Mouse (Mus musculus): Measurements from ENCODE around the gene Tcl1b1.
"Not testable (repeated sequence)": the region's sequence is repeated elsewhere in the genome, so short reads cannot be mapped to it uniquely, and the experiment has no call there.

Tcl1b1 gene

DNA sequence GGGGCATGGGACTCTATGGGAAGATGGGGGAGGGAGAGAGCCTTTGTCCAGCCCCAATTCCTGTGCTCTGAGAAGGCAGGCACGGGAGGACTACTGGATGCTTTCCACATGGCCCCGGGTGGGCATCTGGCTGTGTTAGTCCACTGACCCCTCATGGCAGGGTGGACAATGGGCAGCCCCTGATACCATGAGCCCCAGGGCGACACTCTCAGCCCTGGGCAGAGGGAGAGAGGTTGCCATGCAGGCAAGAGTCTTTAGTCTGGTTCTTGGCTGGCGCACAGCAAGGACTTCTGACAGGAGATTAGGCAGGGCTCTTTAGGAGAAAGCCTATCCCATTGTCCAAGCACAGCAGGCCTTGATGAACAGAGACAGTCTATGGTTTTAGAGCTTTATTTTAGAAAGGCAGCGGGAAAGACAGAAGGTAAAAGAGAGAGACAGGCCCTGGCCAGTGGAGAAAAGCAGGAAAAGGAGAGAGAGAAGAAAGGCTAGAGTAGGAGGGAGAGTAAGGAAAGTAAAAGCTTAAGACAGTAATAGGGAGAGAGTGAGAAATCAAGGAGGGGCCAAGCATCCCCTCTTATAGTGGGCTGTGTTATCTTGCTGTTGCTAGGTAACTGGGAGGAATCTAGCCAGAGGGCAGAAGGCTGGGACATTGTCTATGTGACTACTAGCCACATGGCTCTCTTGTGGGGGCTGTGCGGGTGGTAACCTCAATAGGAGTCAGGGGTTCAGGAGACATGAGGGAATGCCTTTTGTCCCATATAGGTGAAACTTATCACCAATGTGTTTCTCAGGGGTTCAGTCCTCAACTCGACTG, 40.4 kb downstream of the Tcl1b1 start:
- not testable (repeated sequence) for DNase-seq (ENCODE audit: low read depth)

DNA sequence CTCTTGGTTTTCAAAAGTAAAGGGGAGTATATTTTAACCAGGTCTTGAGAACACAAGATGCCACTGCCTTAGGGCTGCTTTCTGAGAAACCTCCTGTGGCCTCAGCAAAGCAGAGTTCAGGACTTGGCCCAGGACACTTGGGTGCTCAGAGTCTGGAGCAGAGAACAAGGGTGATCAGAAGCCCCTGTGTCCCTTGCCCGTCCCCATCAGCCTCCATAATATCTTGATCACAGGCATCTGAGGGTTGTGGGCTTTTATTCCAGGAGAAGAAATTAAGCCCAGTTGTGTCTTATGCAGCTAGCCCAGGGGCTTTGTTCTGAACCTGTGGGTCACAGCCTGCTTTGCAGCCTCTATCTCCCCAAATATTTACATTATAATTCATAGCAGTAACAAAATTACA, 42.2 kb downstream of the Tcl1b1 start, which contains the start of gene Tcl1b4:
Gene Tcl1b4, plus strand, starts transcription at position 301 of the 400 bp plus-strand sequence.
- not testable (repeated sequence) for DNase-seq (ENCODE audit: low read depth)

DNA sequence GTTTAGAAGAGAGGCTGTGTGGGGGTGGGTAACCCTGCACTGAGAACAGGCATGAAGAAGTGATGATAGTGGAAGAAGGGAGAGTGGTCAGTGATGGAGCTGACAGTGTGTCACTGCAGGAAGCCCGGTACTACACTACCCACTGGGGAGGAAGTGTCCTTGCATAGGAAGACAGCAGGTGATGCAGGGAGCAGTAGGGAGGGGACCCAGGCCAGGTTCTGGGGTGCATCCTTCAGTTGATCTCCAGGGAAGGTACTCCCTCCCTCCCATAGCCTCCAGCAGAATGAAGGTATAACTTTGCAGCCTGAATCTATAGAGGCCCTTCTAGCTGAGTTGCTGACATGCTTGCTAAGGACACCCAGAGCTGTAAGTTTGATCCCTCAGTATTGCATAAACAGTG, 47.6 kb downstream of the Tcl1b1 start:
- no peak for DNase-seq (ENCODE audit: low read depth)

DNA sequence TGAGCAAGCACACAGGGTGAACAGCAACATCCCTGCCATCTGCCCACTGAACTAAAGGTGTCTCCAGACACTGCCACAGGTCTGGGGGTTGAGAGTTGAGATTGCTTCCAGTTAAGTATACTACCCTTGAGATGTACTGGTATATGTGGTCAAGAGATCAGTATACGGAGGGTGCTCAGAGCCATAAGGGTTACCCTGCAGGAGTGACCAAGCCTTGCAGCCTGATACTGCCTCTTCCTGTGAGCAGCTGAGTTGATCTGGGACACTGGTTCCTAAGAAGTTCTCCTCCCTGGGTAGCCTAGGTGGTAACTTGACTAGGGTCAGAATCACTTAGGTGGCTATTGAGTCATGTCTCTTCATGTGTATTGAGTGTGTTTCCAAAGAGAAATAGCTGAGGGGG, 49.0 kb downstream of the Tcl1b1 start:
- no peak for DNase-seq (ENCODE audit: low read depth)

DNA sequence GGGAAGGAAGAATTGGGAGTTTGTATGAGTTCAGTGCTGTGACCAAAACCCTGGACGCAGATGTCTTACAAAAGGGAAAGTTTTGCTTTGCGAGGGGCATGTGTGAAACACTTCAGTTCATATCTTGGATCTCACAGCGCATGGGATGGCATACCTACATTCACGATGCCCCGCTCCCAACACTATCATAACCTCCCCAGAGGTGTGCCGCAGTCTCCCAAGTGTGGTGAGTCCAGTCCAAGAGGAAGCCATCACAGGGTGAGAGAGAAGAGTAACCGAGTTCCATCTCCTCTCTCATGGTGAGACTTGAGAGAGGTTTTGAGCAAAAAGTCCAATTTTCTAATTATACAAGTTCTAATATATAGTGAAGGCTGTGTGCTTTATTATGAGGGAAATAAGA, 49.7 kb downstream of the Tcl1b1 start:
- DNase-seq (ENCODE audit: low read depth) = no peak
